Mouse (Mus musculus) MEL (cell line): ENCODE data around the gene Plk2. TPM values are rescaled to one million over a fixed set of nuclear protein-coding genes. Genes with fewer than 3 reads are reported as not detected.

Experiments used
- DNase-seq: peaks from one replicate; pipeline ENCODE4 v3.0.0; 2011; ENCODE audit warnings: low read depth, low spot score
- H3K27ac ChIP-seq: 2 replicates; pipeline ENCODE4 v1.5.1; 2012; ENCODE audit warnings: low read depth, mild to moderate bottlenecking, control low read depth, low read length, moderate library complexity; ENCODE audit not compliant: control insufficient read depth
- H3K27me3 ChIP-seq, 2 experiments: fragments of 150-350 bp in 1 of 2; sonication (generic) in 1 of 2; 2 replicates each; pipeline ENCODE4 v1.6.1; 2012; ENCODE audit warnings: low read length in 2 of 2, mild to moderate bottlenecking in 2 of 2, improper control_type of control experiment in 1 of 2, moderate library complexity in 1 of 2; ENCODE audit not compliant: insufficient read depth in 2 of 2, control insufficient read depth in 1 of 2
- H3K36me3 ChIP-seq, 2 experiments: 2 replicates each; pipeline ENCODE4 v1.6.1; 2012 to 2014; ENCODE audit warnings: low read length in 2 of 2, improper control_type of control experiment in 1 of 2, inconsistent platforms in 1 of 2, mild to moderate bottlenecking in 1 of 2; ENCODE audit not compliant: insufficient read depth in 2 of 2, control insufficient read depth in 1 of 2
- H3K4me1 ChIP-seq, 2 experiments: fragments of 150-350 bp in 1 of 2; sonication (generic) in 1 of 2; 2 replicates each; pipeline ENCODE4 v1.6.1; 2012; ENCODE audit warnings: low read length in 2 of 2, improper control_type of control experiment in 1 of 2, mild to moderate bottlenecking in 1 of 2; ENCODE audit not compliant: insufficient read depth in 2 of 2, control insufficient read depth in 1 of 2
- H3K4me3 ChIP-seq, 2 experiments: fragments of 150-350 bp in 1 of 2; sonication (generic) in 1 of 2; 2 replicates each; pipeline ENCODE4 v1.5.1; 2012; ENCODE audit warnings: low read depth in 2 of 2, low read length in 2 of 2, mild to moderate bottlenecking in 2 of 2, moderate library complexity in 2 of 2, control low read depth in 1 of 2, improper control_type of control experiment in 1 of 2; ENCODE audit not compliant: control insufficient read depth in 1 of 2, insufficient read depth in 1 of 2
- H3K79me2 ChIP-seq: 2 replicates; pipeline ENCODE4 v1.6.1; 2012; ENCODE audit warnings: mild to moderate bottlenecking, low read length, moderate library complexity; ENCODE audit not compliant: control insufficient read depth, poor library complexity, insufficient read depth
- H3K9ac ChIP-seq: 2 replicates; pipeline ENCODE4 v1.6.1; 2012; ENCODE audit warnings: low read depth, mild to moderate bottlenecking, control low read depth, low read length, moderate library complexity; ENCODE audit not compliant: control insufficient read depth, poor library complexity, severe bottlenecking
- H3K9me3 ChIP-seq: fragments of 150-350 bp; sonication (generic); replicated peaks from 2 replicates; pipeline ENCODE4 v1.6.1; 2012; ENCODE audit warnings: mild to moderate bottlenecking, low read length, improper control_type of control experiment, moderate library complexity; ENCODE audit not compliant: insufficient read depth
- BHLHE40 ChIP-seq: IDR thresholded peaks from 2 replicates; pipeline ENCODE4 v1.6.1; 2012; ENCODE audit warnings: low read depth, mild to moderate bottlenecking, inconsistent platforms, low read length, improper control_type of control experiment, borderline replicate concordance
- CTCF ChIP-seq, 3 experiments: IDR thresholded peaks in 2 of 3; conservative IDR thresholded peaks in 1 of 3; 2 replicates each; pipeline ENCODE4 v1.5.1; 2011 to 2012; ENCODE audit warnings: low read length in 3 of 3, low read depth in 2 of 3, mild to moderate bottlenecking in 2 of 3, improper control_type of control experiment in 1 of 3, inconsistent platforms in 1 of 3, mixed read lengths in 1 of 3, moderate library complexity in 1 of 3; ENCODE audit not compliant: control insufficient read depth in 1 of 3, insufficient read depth in 1 of 3, poor library complexity in 1 of 3, severe bottlenecking in 1 of 3
- ELF1 ChIP-seq: IDR thresholded peaks from 2 replicates; pipeline ENCODE4 v1.6.1; 2014; ENCODE audit warnings: low read depth, mild to moderate bottlenecking, inconsistent platforms, low read length, improper control_type of control experiment, moderate library complexity
- EP300 ChIP-seq, 2 experiments: IDR thresholded peaks; 2 replicates each; pipeline ENCODE4 v1.6.1; 2011; ENCODE audit warnings: improper control_type of control experiment in 2 of 2, low read length in 2 of 2, low read depth in 1 of 2, mild to moderate bottlenecking in 1 of 2
- ETS1 ChIP-seq: IDR thresholded peaks from 2 replicates; pipeline ENCODE4 v1.6.1; 2012; ENCODE audit warnings: low read depth, mild to moderate bottlenecking, inconsistent platforms, low read length, improper control_type of control experiment, moderate library complexity
- HCFC1 ChIP-seq: IDR thresholded peaks from 2 replicates; pipeline ENCODE4 v1.6.1; 2012; ENCODE audit warnings: low read depth, mild to moderate bottlenecking, inconsistent platforms, low read length, improper control_type of control experiment, moderate library complexity
- JUND ChIP-seq: IDR thresholded peaks from 2 replicates; pipeline ENCODE4 v1.6.1; 2011; ENCODE audit warnings: low read depth, mild to moderate bottlenecking, improper control_type of control experiment, low read length
- KAT2A ChIP-seq: conservative IDR thresholded peaks from 2 replicates; pipeline ENCODE4 v1.6.1; 2012; ENCODE audit warnings: low read depth, low read length, improper control_type of control experiment, inconsistent platforms
- MAFK ChIP-seq: IDR thresholded peaks from 2 replicates; pipeline ENCODE4 v1.6.1; 2011; ENCODE audit warnings: low read depth, mild to moderate bottlenecking, low read length, improper control_type of control experiment, borderline replicate concordance
- MAX ChIP-seq: IDR thresholded peaks from 2 replicates; pipeline ENCODE4 v1.6.1; 2011; ENCODE audit warnings: low read length, improper control_type of control experiment
- MXI1 ChIP-seq: IDR thresholded peaks from 2 replicates; pipeline ENCODE4 v1.6.1; 2011; ENCODE audit warnings: mild to moderate bottlenecking, low read depth, low read length, improper control_type of control experiment
- MYB ChIP-seq: IDR thresholded peaks from 2 replicates; pipeline ENCODE4 v1.6.1; 2011; ENCODE audit warnings: mild to moderate bottlenecking, low read depth, low read length, improper control_type of control experiment
- MYC ChIP-seq: IDR thresholded peaks from 2 replicates; pipeline ENCODE4 v1.6.1; 2011; ENCODE audit warnings: low read depth, mild to moderate bottlenecking, low read length, improper control_type of control experiment, moderate library complexity
- NELFE ChIP-seq: IDR thresholded peaks from 2 replicates; pipeline ENCODE4 v1.6.1; 2011; ENCODE audit warnings: low read depth, low read length, improper control_type of control experiment
- SIN3A ChIP-seq: IDR thresholded peaks from 2 replicates; pipeline ENCODE4 v1.6.1; 2012; ENCODE audit warnings: low read length, improper control_type of control experiment, inconsistent platforms
- SMC3 ChIP-seq: IDR thresholded peaks from 2 replicates; pipeline ENCODE4 v1.6.1; 2011; ENCODE audit warnings: low read depth, low read length, improper control_type of control experiment
- TBP ChIP-seq: IDR thresholded peaks from 2 replicates; pipeline ENCODE4 v1.8.0; 2011; ENCODE audit warnings: low read depth, low read length, improper control_type of control experiment
- UBTF ChIP-seq: IDR thresholded peaks from 2 replicates; pipeline ENCODE4 v1.6.1; 2012; ENCODE audit warnings: low read depth, mild to moderate bottlenecking, inconsistent platforms, low read length, improper control_type of control experiment, moderate library complexity, borderline replicate concordance; ENCODE audit not compliant: insufficient read depth
- USF2 ChIP-seq, 2 experiments: IDR thresholded peaks; 2 replicates each; pipeline ENCODE4 v1.6.1; 2011 to 2012; ENCODE audit warnings: improper control_type of control experiment in 2 of 2, low read length in 2 of 2, borderline replicate concordance in 1 of 2, inconsistent platforms in 1 of 2, low read depth in 1 of 2, mild to moderate bottlenecking in 1 of 2; ENCODE audit not compliant: insufficient read depth in 1 of 2
- ZC3H11A ChIP-seq: IDR thresholded peaks from 2 replicates; pipeline ENCODE4 v1.6.1; 2012; ENCODE audit warnings: low read depth, mild to moderate bottlenecking, inconsistent platforms, low read length, improper control_type of control experiment
- ZMIZ1 ChIP-seq: IDR thresholded peaks from 2 replicates; pipeline ENCODE4 v1.6.1; 2012; ENCODE audit warnings: low read depth, mild to moderate bottlenecking, inconsistent platforms, low read length, improper control_type of control experiment, moderate library complexity
- ZNF384 ChIP-seq: IDR thresholded peaks from 2 replicates; pipeline ENCODE4 v1.6.1; 2012; ENCODE audit warnings: low read depth, mild to moderate bottlenecking, inconsistent platforms, low read length, improper control_type of control experiment
- polyA plus RNA-seq, 2 experiments: library from polyadenylated mRNA; stranded (reverse) in 1 of 2; unstranded in 1 of 2; fragments of >175 nt in 1 of 2; fragments of >200 nt in 1 of 2; gene quantifications; 2 replicates each; pipeline versions ENCODE4 v1.2.1 to v1.2.4; 2012; ENCODE audit warnings: low replicate concordance in 2 of 2, low read depth in 1 of 2; ENCODE audit not compliant: insufficient read length in 2 of 2, insufficient read depth in 1 of 2, missing spikeins in 1 of 2
- total RNA-seq: library from RNA; depleted of rRNA; stranded (reverse); fragments of 300-350 nt; gene quantifications from 2 replicates; pipeline ENCODE4 v1.2.3, GENCODE M21; 2012

The Plk2 gene
- total and polyA plus RNA-seq, 3 experiments, result not detected

DNA sequence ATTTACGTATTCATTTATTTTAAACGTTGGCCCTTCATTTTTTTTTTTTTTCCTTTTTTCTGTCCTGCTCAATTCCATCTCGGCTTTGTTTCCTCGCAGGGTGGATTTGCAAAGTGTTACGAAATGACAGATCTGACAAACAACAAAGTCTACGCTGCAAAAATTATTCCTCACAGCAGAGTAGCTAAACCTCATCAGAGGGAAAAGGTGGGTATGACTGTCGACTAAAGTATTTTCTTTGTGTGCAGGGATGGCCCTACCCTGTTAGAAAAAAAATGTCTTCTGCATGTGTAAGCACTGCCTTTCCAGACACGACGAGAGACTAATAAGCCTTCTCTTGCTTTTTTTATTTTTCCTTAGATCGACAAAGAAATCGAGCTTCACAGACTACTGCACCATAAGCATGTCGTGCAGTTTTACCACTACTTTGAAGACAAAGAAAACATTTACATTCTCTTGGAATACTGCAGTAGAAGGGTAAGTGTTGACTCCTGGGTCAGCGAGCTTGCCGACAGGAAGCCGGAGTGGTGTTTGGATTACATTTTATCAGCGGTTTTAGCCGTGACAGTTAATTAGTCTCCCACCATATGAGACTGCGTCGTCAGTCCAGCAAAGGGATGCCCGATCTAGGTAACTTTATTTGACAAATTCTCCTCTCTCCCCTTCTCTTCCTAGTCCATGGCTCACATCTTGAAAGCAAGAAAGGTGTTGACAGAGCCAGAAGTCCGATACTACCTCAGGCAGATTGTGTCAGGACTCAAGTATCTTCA lies 1.3 kb downstream of the Plk2 start:
- Histone ChIP-seq H3K36me3 (no peaks in the 10 kb centered on the region), H3K4me1 (no peaks in the 10 kb centered on the region), H3K79me2 (no peaks in the 10 kb centered on the region), H3K9ac (no peak overlapping the region), H3K4me3 (no peak overlapping the region), H3K27ac (no peak overlapping the region), H3K27me3 (no peaks in the 10 kb centered on the region), H3K9me3 (no peaks in the 10 kb centered on the region)
- no peak for DNase-seq
- TF ChIP-seq MAFK, result no peak
- TF ChIP-seq CTCF (IDR thresholded peaks at IDR 0.05 in 2 of 3, conservative IDR thresholded peaks at IDR 0.05 in 1 of 3; ENCODE audit: control insufficient read depth in 1 of 3, insufficient read depth in 1 of 3, low read depth in 2 of 3, low read length in 3 of 3, poor library complexity in 1 of 3, severe bottlenecking in 1 of 3), result no peak
- no peak for TF ChIP-seq KAT2A
- TF ChIP-seq NELFE, result no peak
- no peak for TF ChIP-seq MYB
- TF ChIP-seq MXI1, result no peak
- no peak for TF ChIP-seq SIN3A
- no peak for TF ChIP-seq SMC3
- no peak for TF ChIP-seq EP300 (IDR thresholded peaks at IDR 0.05; ENCODE audit: low read depth in 1 of 2, low read length in 2 of 2)
- no peak for TF ChIP-seq ZMIZ1
- no peak for TF ChIP-seq ETS1
- no peak for TF ChIP-seq BHLHE40
- TF ChIP-seq ZNF384, result no peak
- TF ChIP-seq ZC3H11A, result no peak

DNA sequence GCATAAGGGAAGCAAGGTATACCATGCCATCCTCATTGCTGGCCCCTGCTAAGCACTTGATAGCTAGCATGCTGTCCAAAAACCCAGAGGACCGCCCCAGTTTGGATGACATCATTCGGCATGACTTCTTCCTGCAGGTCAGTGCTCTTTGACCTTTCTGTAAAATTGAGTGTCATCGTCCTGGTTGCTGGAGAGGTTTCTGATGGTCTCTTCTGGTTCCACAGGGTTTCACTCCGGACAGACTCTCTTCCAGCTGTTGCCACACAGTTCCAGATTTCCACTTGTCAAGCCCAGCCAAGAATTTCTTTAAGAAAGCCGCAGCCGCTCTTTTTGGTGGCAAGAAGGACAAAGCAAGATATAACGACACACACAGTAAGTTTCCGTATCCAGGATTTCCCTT lies 2.9 kb downstream of the Plk2 start:
- Histone ChIP-seq H3K4me3 (no peak overlapping the region), H3K79me2 (no peaks in the 10 kb centered on the region), H3K9me3 (no peaks in the 10 kb centered on the region), H3K27me3 (no peaks in the 10 kb centered on the region), H3K4me1 (no peaks in the 10 kb centered on the region), H3K36me3 (no peaks in the 10 kb centered on the region), H3K27ac (no peak overlapping the region)
- DNase-seq, result no peak
- TF ChIP-seq USF2 (IDR thresholded peaks at IDR 0.05; ENCODE audit: borderline replicate concordance in 1 of 2, insufficient read depth in 1 of 2, low read depth in 1 of 2, low read length in 2 of 2), result no peak
- no peak for TF ChIP-seq UBTF
- TF ChIP-seq MYC, result no peak
- TF ChIP-seq KAT2A, result no peak
- no peak for TF ChIP-seq TBP
- no peak for TF ChIP-seq ZNF384
- no peak for TF ChIP-seq MAFK
- TF ChIP-seq ZMIZ1, result no peak
- TF ChIP-seq NELFE, result no peak
- no peak for TF ChIP-seq HCFC1
- TF ChIP-seq ELF1, result no peak
- TF ChIP-seq SIN3A, result no peak
- no peak for TF ChIP-seq MYB
- no peak for TF ChIP-seq ETS1
- TF ChIP-seq JUND, result no peak
- no peak for TF ChIP-seq BHLHE40
- TF ChIP-seq MAX, result no peak
- no peak for TF ChIP-seq MXI1
- TF ChIP-seq, all 39 proteins: peak for 0
- no peak overlapping the region for H3K9ac ChIP-seq
